Mouse (Mus musculus) liver, embryonic 13.5 days (tissue): ENCODE results near the gene Nes. TPM values are rescaled to one million over a fixed set of nuclear protein-coding genes. Genes with fewer than 3 reads are reported as not detected.

Source experiments
- polyA plus RNA-seq: library from polyadenylated mRNA; unstranded; fragments of >200 nt; fragmentation: Nextera tagmentation; extraction: Ambion mirVana; gene quantifications from 2 replicates; pipeline ENCODE4 v1.2.1, GENCODE M21; 2015

Gene Nes
- polyA plus RNA-seq, 1 experiment from 2014 or later = 2.8 TPM

Other genes with a start within 250 kb of the Nes start
- 0.10 and 0.15 TPM in 2 replicates for gene Lrrc71, start 222.5 kb upstream of the Nes start, polyA plus RNA-seq
- gene Ntrk1, start 175.9 kb upstream of the Nes start, polyA plus RNA-seq = 0.20 and 0.27 TPM in 2 replicates
- gene Insrr, start 174.1 kb upstream of the Nes start, polyA plus RNA-seq = 0.03 TPM in 1 of 2 replicates, not detected in the other
- 5.0 and 5.3 TPM in 2 replicates for gene Pear1, start 146.8 kb upstream of the Nes start, polyA plus RNA-seq
- 0.17 TPM in 1 of 2 replicates, not detected in the other for gene Sh2d2a, start 124.3 kb upstream of the Nes start, polyA plus RNA-seq
- gene Prcc, start 85.5 kb upstream of the Nes start, polyA plus RNA-seq = 7.9 and 9.2 TPM in 2 replicates
- 263 and 283 TPM in 2 replicates for gene Hdgf, start 64.8 kb upstream of the Nes start, polyA plus RNA-seq
- gene Mrpl24, start 51.6 kb upstream of the Nes start, polyA plus RNA-seq = 48.7 and 56.5 TPM in 2 replicates
- gene Isg20l2, start 40.8 kb upstream of the Nes start, polyA plus RNA-seq = 31.1 and 38.3 TPM in 2 replicates
- 6.1 and 6.6 TPM in 2 replicates for gene Rrnad1, start 40.4 kb upstream of the Nes start, polyA plus RNA-seq
- gene Crabp2, start 22.4 kb upstream of the Nes start, polyA plus RNA-seq = 2.2 and 2.3 TPM in 2 replicates
- 0.05 TPM in 1 of 2 replicates, not detected in the other for gene Bcan, start 29.2 kb downstream of the Nes start, polyA plus RNA-seq
- not detected in 2 replicates for gene Hapln2, start 56.5 kb downstream of the Nes start, polyA plus RNA-seq
- 32.7 TPM in 2 replicates for gene Gpatch4, start 72.0 kb downstream of the Nes start, polyA plus RNA-seq
- 63.8 and 66.9 TPM in 2 replicates for gene Naxe, start 87.4 kb downstream of the Nes start, polyA plus RNA-seq
- gene Ttc24, start 107.2 kb downstream of the Nes start, polyA plus RNA-seq = not detected in 2 replicates
- 6.6 and 7.4 TPM in 2 replicates for gene Iqgap3, start 110.9 kb downstream of the Nes start, polyA plus RNA-seq
- gene Mef2d, start 171.3 kb downstream of the Nes start, polyA plus RNA-seq = 5.5 and 7.5 TPM in 2 replicates